Mouse (Mus musculus) lung, postnatal 10 days (tissue): ENCODE results near the gene Serpinb1c.
"Not testable (repeated sequence)": the region's sequence is repeated elsewhere in the genome, so short reads cannot be mapped to it uniquely, and the experiment has no call there.

Source experiments
- DNase-seq: peaks from one replicate; pipeline ENCODE4 v3.0.0; 2021

Serpinb1c gene

GRCm38 (mm10) chr13:32898111-32898510 lies at the start of gene Serpinb1c:
Gene Serpinb1c (minus strand): TSS chr13:32898211.
- DNase-seq: no peak

GRCm38 (mm10) chr13:32939191-32939590 lies 41.2 kb upstream of the Serpinb1c start:
- DNase-seq: not testable (repeated sequence)

GRCm38 (mm10) chr13:32938275-32938674 lies 40.3 kb upstream of the Serpinb1c start:
- not testable (repeated sequence) for DNase-seq

- DNase-seq: no peak
Observed at GRCm38 (mm10) chr13:32934706-32935381, 36.8 kb upstream of the Serpinb1c start.

GRCm38 (mm10) chr13:32929107-32929750 lies 31.2 kb upstream of the Serpinb1c start:
- peak; percentile 27 for DNase-seq

GRCm38 (mm10) chr13:32927241-32927640 lies 29.2 kb upstream of the Serpinb1c start:
- no peak for DNase-seq

- no peak for DNase-seq
Observed at GRCm38 (mm10) chr13:32926661-32927060, 28.6 kb upstream of the Serpinb1c start.

GRCm38 (mm10) chr13:32924578-32925360 lies 26.8 kb upstream of the Serpinb1c start:
- peak; percentile 66 for DNase-seq

GRCm38 (mm10) chr13:32922622-32923021 lies 24.6 kb upstream of the Serpinb1c start:
- DNase-seq: no peak

- peak; percentile 39 for DNase-seq
Observed at GRCm38 (mm10) chr13:32912770-32913380, 14.9 kb upstream of the Serpinb1c start.

- DNase-seq: no peak
Observed at GRCm38 (mm10) chr13:32908182-32908581, 10.2 kb upstream of the Serpinb1c start.

GRCm38 (mm10) chr13:32903211-32903873 lies 5.3 kb upstream of the Serpinb1c start:
- DNase-seq: peak; percentile 95

GRCm38 (mm10) chr13:32902481-32903015 lies 4.5 kb upstream of the Serpinb1c start:
- DNase-seq: peak; percentile 79

- DNase-seq: peak; percentile 75
Observed at GRCm38 (mm10) chr13:32900639-32901038, 2.6 kb upstream of the Serpinb1c start.

GRCm38 (mm10) chr13:32899114-32899513 lies 1.1 kb upstream of the Serpinb1c start:
- DNase-seq: not testable (repeated sequence)

GRCm38 (mm10) chr13:32896931-32897330 lies 1.1 kb downstream of the Serpinb1c start:
- DNase-seq: no peak

- DNase-seq: no peak
Observed at GRCm38 (mm10) chr13:32884755-32885154, 13.3 kb downstream of the Serpinb1c start.

- no peak for DNase-seq
Observed at GRCm38 (mm10) chr13:32873862-32874261, 24.1 kb downstream of the Serpinb1c start.

GRCm38 (mm10) chr13:32868843-32869242 lies 29.2 kb downstream of the Serpinb1c start:
- no peak for DNase-seq

GRCm38 (mm10) chr13:32868233-32868632 lies 29.8 kb downstream of the Serpinb1c start:
- not testable (repeated sequence) for DNase-seq

GRCm38 (mm10) chr13:32867030-32867429 lies 31.0 kb downstream of the Serpinb1c start:
- DNase-seq: no peak

- DNase-seq: peak; percentile 72
Observed at GRCm38 (mm10) chr13:32866484-32866883, 31.5 kb downstream of the Serpinb1c start.
